Mouse (Mus musculus): Measurements from ENCODE around the gene Slc25a54. TPM values are rescaled to one million over a fixed set of nuclear protein-coding genes. Genes with fewer than 3 reads are reported as not detected.

The Slc25a54 gene
- total and polyA plus RNA-seq, 2 experiments, result not detected

GRCm38 (mm10) chr3:109117136-109117535, 36.9 kb downstream of the Slc25a54 start:
- Histone ChIP-seq H3K27me3 (ENCODE audit: control insufficient read depth, insufficient read depth, low read length) (no peaks in the 10 kb centered on the region), H3K27ac (replicated peaks; ENCODE audit: insufficient read depth, low read depth, low read length) (no peak overlapping the region), H3K36me3 (ENCODE audit: control insufficient read depth, insufficient read depth, low read length) (no peaks in the 10 kb centered on the region), H3K9ac (ENCODE audit: low read depth, low read length) (no peak overlapping the region), H3K4me3 (ENCODE audit: insufficient read depth, low read depth, low read length) (no peak overlapping the region), H3K4me1 (ENCODE audit: control insufficient read depth, insufficient read depth, low read length) (no peaks in the 10 kb centered on the region), H3K79me2 (ENCODE audit: control insufficient read depth, insufficient read depth, low read length) (no peaks in the 10 kb centered on the region)
- no peak for TF ChIP-seq CTCF (IDR thresholded peaks at IDR 0.05; ENCODE audit: low read depth, low read length)
- TF ChIP-seq POLR2A (IDR thresholded peaks at IDR 0.05; ENCODE audit: extremely low read depth, insufficient read depth, low read length), result no peak
- no peak for DNase-seq (ENCODE audit: extremely low read depth, low read depth, low spot score)

- no peaks in the 10 kb centered on the region for H3K79me2 ChIP-seq (ENCODE audit: control insufficient read depth, insufficient read depth, low read length)
- 89% methylated on average over 5 of the region's 5 CpGs for WGBS
- no peak overlapping the region for H3K9ac ChIP-seq (ENCODE audit: low read depth, low read length)
- no peaks in the 10 kb centered on the region for H3K36me3 ChIP-seq (ENCODE audit: control insufficient read depth, insufficient read depth, low read length)
- no peak overlapping the region for H3K27ac ChIP-seq (replicated peaks; ENCODE audit: insufficient read depth, low read depth, low read length)
- H3K27me3 ChIP-seq (ENCODE audit: control insufficient read depth, insufficient read depth, low read length), result no peaks in the 10 kb centered on the region; the same call in 1 of the 2 replicates
- H3K4me1 ChIP-seq (ENCODE audit: control insufficient read depth, insufficient read depth, low read length), result no peaks in the 10 kb centered on the region
- no peak overlapping the region for H3K4me3 ChIP-seq (ENCODE audit: insufficient read depth, low read depth, low read length)
- TF ChIP-seq POLR2A (IDR thresholded peaks at IDR 0.05; ENCODE audit: extremely low read depth, insufficient read depth, low read length) (no peak), CTCF (IDR thresholded peaks at IDR 0.05; ENCODE audit: low read depth, low read length) (no peak)
- no peak for DNase-seq (ENCODE audit: extremely low read depth, low read depth, low spot score)
Measured at GRCm38 (mm10) chr3:109119562-109119961, 39.3 kb downstream of the Slc25a54 start.

- H3K9ac ChIP-seq (ENCODE audit: low read depth, low read length), result no peak overlapping the region
- no peak for TF ChIP-seq CTCF (IDR thresholded peaks at IDR 0.05; ENCODE audit: low read depth, low read length)
- TF ChIP-seq POLR2A (IDR thresholded peaks at IDR 0.05; ENCODE audit: extremely low read depth, insufficient read depth, low read length), result no peak
- H3K27me3 ChIP-seq (ENCODE audit: control insufficient read depth, insufficient read depth, low read length), result no peaks in the 10 kb centered on the region; the same call in 1 of the 2 replicates
- H3K79me2 ChIP-seq (ENCODE audit: control insufficient read depth, insufficient read depth, low read length), result no peaks in the 10 kb centered on the region
- H3K4me3 ChIP-seq (ENCODE audit: insufficient read depth, low read depth, low read length), result no peak overlapping the region
- no peaks in the 10 kb centered on the region for H3K4me1 ChIP-seq (ENCODE audit: control insufficient read depth, insufficient read depth, low read length)
- H3K36me3 ChIP-seq (ENCODE audit: control insufficient read depth, insufficient read depth, low read length), result no peaks in the 10 kb centered on the region
- WGBS, result 88% methylated on average over 5 of the region's 5 CpGs
- H3K27ac ChIP-seq (replicated peaks; ENCODE audit: insufficient read depth, low read depth, low read length), result no peak overlapping the region
- DNase-seq (ENCODE audit: extremely low read depth, low read depth, low spot score), result no peak
Measured at GRCm38 (mm10) chr3:109119973-109120372, 39.7 kb downstream of the Slc25a54 start.

- Histone ChIP-seq H3K27me3 (ENCODE audit: control insufficient read depth, insufficient read depth, low read length) (no peaks in the 10 kb centered on the region; the same call in 1 of the 2 replicates), H3K4me3 (ENCODE audit: insufficient read depth, low read depth, low read length) (peak within 1 kb of the TSS; percentile 83), H3K27ac (replicated peaks; ENCODE audit: insufficient read depth, low read depth, low read length) (peak within 1 kb of the TSS; percentile 38), H3K79me2 (ENCODE audit: control insufficient read depth, insufficient read depth, low read length) (no peaks in the 10 kb centered on the region), H3K36me3 (ENCODE audit: control insufficient read depth, insufficient read depth, low read length) (no peaks in the 10 kb centered on the region), H3K4me1 (ENCODE audit: control insufficient read depth, insufficient read depth, low read length) (no peaks in the 10 kb centered on the region), H3K9ac (ENCODE audit: low read depth, low read length) (peak within 1 kb of the TSS; percentile 72)
- DNase-seq (ENCODE audit: extremely low read depth, low read depth, low spot score), result no peak
- TF ChIP-seq CTCF (IDR thresholded peaks at IDR 0.05; ENCODE audit: low read depth, low read length) (no peak), POLR2A (IDR thresholded peaks at IDR 0.05; ENCODE audit: extremely low read depth, insufficient read depth, low read length) (no peak)
- WGBS, result 4% methylated on average over 33 of the region's 49 CpGs
Measured at GRCm38 (mm10) chr3:109122641-109123530, 42.6 kb downstream of the Slc25a54 start, which contains the start of gene Slc25a24. TSS of gene Slc25a24 (plus strand) at chr3:109123149.

GRCm38 (mm10) chr3:109123531-109123981, 43.3 kb downstream of the Slc25a54 start:
- DNase-seq (ENCODE audit: extremely low read depth, low read depth, low spot score), result peak; percentile 4
- H3K4me1 ChIP-seq (ENCODE audit: control insufficient read depth, insufficient read depth, low read length), result no peaks in the 10 kb centered on the region
- peak overlapping the region; percentile 38; the same call in 1 of the 2 replicates for H3K27ac ChIP-seq (replicated peaks; ENCODE audit: insufficient read depth, low read depth, low read length)
- no peaks in the 10 kb centered on the region; the same call in 1 of the 2 replicates for H3K27me3 ChIP-seq (ENCODE audit: control insufficient read depth, insufficient read depth, low read length)
- H3K4me3 ChIP-seq (ENCODE audit: insufficient read depth, low read depth, low read length), result peak overlapping the region; percentile 83
- peak overlapping the region; percentile 72 for H3K9ac ChIP-seq (ENCODE audit: low read depth, low read length)
- H3K36me3 ChIP-seq (ENCODE audit: control insufficient read depth, insufficient read depth, low read length), result no peaks in the 10 kb centered on the region
- TF ChIP-seq POLR2A (IDR thresholded peaks at IDR 0.05; ENCODE audit: extremely low read depth, insufficient read depth, low read length), result no peak
- no peak for TF ChIP-seq CTCF (IDR thresholded peaks at IDR 0.05; ENCODE audit: low read depth, low read length)
- WGBS, result 24% methylated on average over 8 of the region's 8 CpGs
- no peaks in the 10 kb centered on the region for H3K79me2 ChIP-seq (ENCODE audit: control insufficient read depth, insufficient read depth, low read length)

- H3K79me2 ChIP-seq (ENCODE audit: control insufficient read depth, insufficient read depth, low read length), result no peaks in the 10 kb centered on the region
- no peak overlapping the region for H3K4me3 ChIP-seq (ENCODE audit: insufficient read depth, low read depth, low read length)
- WGBS, result 62% methylated on average over 4 of the region's 4 CpGs
- TF ChIP-seq CTCF (IDR thresholded peaks at IDR 0.05; ENCODE audit: low read depth, low read length) (no peak), POLR2A (IDR thresholded peaks at IDR 0.05; ENCODE audit: extremely low read depth, insufficient read depth, low read length) (no peak)
- no peaks in the 10 kb centered on the region; the same call in 1 of the 2 replicates for H3K27me3 ChIP-seq (ENCODE audit: control insufficient read depth, insufficient read depth, low read length)
- no peaks in the 10 kb centered on the region for H3K4me1 ChIP-seq (ENCODE audit: control insufficient read depth, insufficient read depth, low read length)
- no peak overlapping the region for H3K27ac ChIP-seq (replicated peaks; ENCODE audit: insufficient read depth, low read depth, low read length)
- H3K9ac ChIP-seq (ENCODE audit: low read depth, low read length), result no peak overlapping the region
- H3K36me3 ChIP-seq (ENCODE audit: control insufficient read depth, insufficient read depth, low read length), result no peaks in the 10 kb centered on the region
- no peak for DNase-seq (ENCODE audit: extremely low read depth, low read depth, low spot score)
Measured at GRCm38 (mm10) chr3:109124091-109124490, 43.8 kb downstream of the Slc25a54 start.
